Mouse (Mus musculus) stomach, postnatal 0 days (tissue): ENCODE measurements at regions not wholly inside any gene's neighbourhood (a gene's known extent, or its start where the extent isn't known, plus 50 kb on each side); places are given as distances from the start of the nearest gene placed in this dataset.

Experiments used
- ATAC-seq: fragments of 200-750 bp; cut with Nextera tagmentation; 2 replicates; pipeline ENCODE4 v1.8.0; 2017; ENCODE audit not compliant: low FRiP score, low TSS enrichment
- DNase-seq: peaks from one replicate; pipeline ENCODE4 v3.0.0-alpha.2; 2016; ENCODE audit warnings: low spot score
- H3K27ac ChIP-seq: fragments of 300-500 bp; sonication (generic); replicated peaks from 2 replicates; pipeline ENCODE4 v1.5.1; 2014; ENCODE audit warnings: mild to moderate bottlenecking, control low read depth
- H3K27me3 ChIP-seq: fragments of 300-500 bp; sonication (generic); 2 replicates; pipeline ENCODE4 v1.6.1; 2014; ENCODE audit warnings: low read length; ENCODE audit not compliant: control insufficient read depth, insufficient read depth
- H3K36me3 ChIP-seq: fragments of 300-500 bp; sonication (generic); 2 replicates; pipeline ENCODE4 v1.6.1; 2014; ENCODE audit warnings: low read length, mixed read lengths; ENCODE audit not compliant: control insufficient read depth, insufficient read depth
- H3K4me1 ChIP-seq: fragments of 300-500 bp; sonication (generic); replicated peaks from 2 replicates; pipeline ENCODE4 v1.6.1; 2014; ENCODE audit warnings: antibody characterized with exemption; ENCODE audit not compliant: control insufficient read depth, insufficient read depth
- H3K4me2 ChIP-seq: fragments of 300-500 bp; sonication (generic); replicated peaks from 2 replicates; pipeline ENCODE4 v1.6.1; 2014; ENCODE audit warnings: low read depth, mild to moderate bottlenecking, control low read depth, moderate library complexity
- H3K4me3 ChIP-seq: fragments of 300-500 bp; sonication (generic); 2 replicates; pipeline ENCODE4 v1.5.1; 2014; ENCODE audit warnings: low read depth, low read length, control low read depth
- H3K9ac ChIP-seq: fragments of 300-500 bp; sonication (generic); 2 replicates; pipeline ENCODE4 v1.6.1; 2014; ENCODE audit warnings: mild to moderate bottlenecking, low read length, control low read depth, mixed read lengths
- H3K9me3 ChIP-seq: fragments of 300-500 bp; sonication (generic); 2 replicates; pipeline ENCODE4 v1.6.1; 2016; ENCODE audit warnings: low read length; ENCODE audit not compliant: control insufficient read depth
- CTCF ChIP-seq: IDR thresholded peaks from 2 replicates; pipeline ENCODE4 v1.5.1; 2016; ENCODE audit warnings: antibody characterized with exemption, low read depth, mild to moderate bottlenecking, moderate library complexity
- EP300 ChIP-seq: optimal IDR thresholded peaks from 2 replicates; pipeline ENCODE3; 2016; ENCODE audit warnings: antibody characterized with exemption
- WGBS: fragments of 180-500 bp; shearing (Covaris S2); extraction: QIAGEN DNeasy Blood & Tissue Kit; methylation state at CpG from one replicate; pipeline ENCODE4 v1.1.7; 2014; 5-methylcytosine and 5-hydroxymethylcytosine counted together

DNA sequence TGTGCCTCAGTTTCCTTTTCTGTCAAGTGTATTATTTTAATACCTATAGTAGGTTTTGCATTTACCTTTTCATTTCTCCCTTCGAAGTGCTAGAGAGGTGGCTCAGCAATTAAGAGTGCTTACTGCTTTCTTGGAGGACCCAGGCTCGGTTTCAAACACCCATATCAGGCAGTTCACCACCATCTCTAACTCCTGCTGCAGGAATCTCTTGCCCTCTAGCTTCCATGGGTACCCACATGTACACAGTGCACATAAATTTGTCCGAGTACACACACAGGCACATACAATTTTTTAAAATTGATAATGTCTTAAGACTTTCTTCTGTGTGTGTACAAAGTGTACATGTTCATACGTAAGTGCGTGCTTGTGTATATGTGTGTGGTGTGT lies 220.9 kb upstream of the Rpl38 start:
- 85% methylated on average over 5 of the region's 5 CpGs for WGBS
- H3K4me1 ChIP-seq, result peaks cover 4% of the 10 kb centered on the region; the same call in 1 of the 2 replicates
- H3K4me3 ChIP-seq, result no peak overlapping the region
- H3K4me2 ChIP-seq, result peak overlapping the region; percentile 52; the same call in 1 of the 2 replicates
- H3K27ac ChIP-seq, result no peak overlapping the region
- no peak for ATAC-seq
- H3K36me3 ChIP-seq, result no peaks in the 10 kb centered on the region
- DNase-seq, result no peak
- TF ChIP-seq EP300, result no peak
- no peak for TF ChIP-seq CTCF
- no peaks in the 10 kb centered on the region for H3K9me3 ChIP-seq
- no peak overlapping the region for H3K9ac ChIP-seq
- no peaks in the 10 kb centered on the region for H3K27me3 ChIP-seq

GRCm38 (mm10) chr11:114446617-114447460 lies 221.5 kb upstream of the Rpl38 start:
- ATAC-seq, result peak; percentile 43; the same call in 1 of the 2 replicates
- Histone ChIP-seq H3K9me3 (no peaks in the 10 kb centered on the region), H3K4me1 (peaks cover 4% of the 10 kb centered on the region; the same call in 1 of the 2 replicates), H3K4me2 (peak overlapping the region; percentile 52), H3K9ac (no peak overlapping the region; the same call in 1 of the 2 replicates), H3K36me3 (no peaks in the 10 kb centered on the region), H3K27me3 (no peaks in the 10 kb centered on the region), H3K4me3 (peak overlapping the region; percentile 27; the same call in 1 of the 2 replicates), H3K27ac (no peak overlapping the region)
- TF ChIP-seq EP300 (no peak), CTCF (no peak)
- WGBS, result 3% methylated on average over 19 of the region's 23 CpGs
- peak; percentile 39 for DNase-seq

GRCm38 (mm10) chr11:114446075-114446616 lies 222.2 kb upstream of the Rpl38 start:
- H3K9me3 ChIP-seq, result no peaks in the 10 kb centered on the region
- DNase-seq (no peak), ATAC-seq (no peak)
- TF ChIP-seq CTCF (no peak), EP300 (no peak)
- no peaks in the 10 kb centered on the region for H3K36me3 ChIP-seq
- 7% methylated on average over 8 of the region's 8 CpGs for WGBS
- no peak overlapping the region for H3K9ac ChIP-seq
- H3K4me2 ChIP-seq, result peak overlapping the region; percentile 52
- no peaks in the 10 kb centered on the region for H3K27me3 ChIP-seq
- H3K4me1 ChIP-seq, result peaks cover 4% of the 10 kb centered on the region; the same call in 1 of the 2 replicates
- no peak overlapping the region for H3K27ac ChIP-seq
- peak overlapping the region; percentile 27; the same call in 1 of the 2 replicates for H3K4me3 ChIP-seq

DNA sequence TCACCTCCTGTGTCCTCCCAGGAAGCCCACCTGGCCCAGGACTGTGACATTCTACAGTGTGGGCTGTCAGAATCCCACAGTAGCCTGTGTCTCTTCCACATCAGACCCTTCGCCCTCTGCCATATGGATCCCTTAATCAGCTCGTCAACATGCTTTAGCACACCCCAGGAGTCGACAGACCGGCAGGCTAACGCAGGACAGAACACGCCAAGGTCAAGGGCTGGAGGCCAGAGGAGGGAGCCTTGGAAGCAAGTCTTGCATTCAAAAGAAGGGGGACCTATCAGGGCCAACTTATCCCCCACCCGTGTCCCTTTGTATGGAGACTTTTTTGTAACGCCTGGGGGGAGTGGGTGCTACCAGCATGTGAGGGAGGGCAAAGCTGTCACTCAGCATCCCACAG lies 224.1 kb upstream of the Rpl38 start:
- Histone ChIP-seq H3K9me3 (no peaks in the 10 kb centered on the region), H3K4me3 (no peak overlapping the region), H3K9ac (no peak overlapping the region), H3K36me3 (no peaks in the 10 kb centered on the region), H3K4me2 (no peak overlapping the region), H3K4me1 (peaks cover 4% of the 10 kb centered on the region; the same call in 1 of the 2 replicates), H3K27ac (no peak overlapping the region), H3K27me3 (no peaks in the 10 kb centered on the region)
- WGBS, result 41% methylated on average over 8 of the region's 8 CpGs
- DNase-seq, result no peak
- no peak for TF ChIP-seq EP300
- TF ChIP-seq CTCF, result no peak
- no peak for ATAC-seq

DNA sequence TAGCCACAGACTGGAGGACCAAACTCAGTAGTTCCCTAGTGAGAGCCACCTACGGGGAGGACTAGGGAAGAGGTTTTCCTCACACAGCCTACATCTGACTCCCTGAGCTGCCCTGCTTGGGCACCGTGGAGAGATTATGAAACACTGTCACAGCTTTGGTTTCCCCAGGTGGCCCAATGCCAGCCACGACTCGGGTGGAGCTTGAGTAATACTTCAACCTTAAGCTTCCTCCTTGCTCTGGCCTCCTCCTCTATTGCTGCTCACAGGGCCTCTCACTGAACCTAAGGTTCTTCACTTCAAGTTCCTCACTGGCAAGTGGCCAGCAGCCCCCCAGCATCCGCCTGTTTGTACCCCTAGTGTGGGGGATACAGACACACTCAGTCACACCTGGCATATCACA lies 224.9 kb upstream of the Rpl38 start:
- Histone ChIP-seq H3K4me3 (no peak overlapping the region), H3K36me3 (no peaks in the 10 kb centered on the region), H3K27ac (no peak overlapping the region), H3K27me3 (no peaks in the 10 kb centered on the region), H3K9me3 (no peaks in the 10 kb centered on the region), H3K4me2 (no peak overlapping the region), H3K4me1 (0 out of 2 replicates have a peak, but pooled peaks cover 2% of the 10 kb centered on the region), H3K9ac (no peak overlapping the region)
- DNase-seq, result no peak
- no peak for TF ChIP-seq CTCF
- ATAC-seq, result no peak; the same call in 1 of the 2 replicates
- 35% methylated on average over 5 of the region's 5 CpGs for WGBS

- Histone ChIP-seq H3K36me3 (no peaks in the 10 kb centered on the region), H3K4me3 (no peak overlapping the region), H3K9ac (no peak overlapping the region), H3K27me3 (no peaks in the 10 kb centered on the region), H3K27ac (no peak overlapping the region), H3K9me3 (no peaks in the 10 kb centered on the region), H3K4me1 (no peaks in the 10 kb centered on the region), H3K4me2 (no peak overlapping the region)
- DNase-seq, result no peak
- 79% methylated on average over 4 of the region's 4 CpGs for WGBS
- no peak for ATAC-seq
- no peak for TF ChIP-seq CTCF
- no peak for TF ChIP-seq EP300
Measured at GRCm38 (mm10) chr11:114439314-114439713, 229.0 kb upstream of the Rpl38 start.
